Mouse (Mus musculus): ENCODE results near the gene Cers2.

Cers2 gene

DNA sequence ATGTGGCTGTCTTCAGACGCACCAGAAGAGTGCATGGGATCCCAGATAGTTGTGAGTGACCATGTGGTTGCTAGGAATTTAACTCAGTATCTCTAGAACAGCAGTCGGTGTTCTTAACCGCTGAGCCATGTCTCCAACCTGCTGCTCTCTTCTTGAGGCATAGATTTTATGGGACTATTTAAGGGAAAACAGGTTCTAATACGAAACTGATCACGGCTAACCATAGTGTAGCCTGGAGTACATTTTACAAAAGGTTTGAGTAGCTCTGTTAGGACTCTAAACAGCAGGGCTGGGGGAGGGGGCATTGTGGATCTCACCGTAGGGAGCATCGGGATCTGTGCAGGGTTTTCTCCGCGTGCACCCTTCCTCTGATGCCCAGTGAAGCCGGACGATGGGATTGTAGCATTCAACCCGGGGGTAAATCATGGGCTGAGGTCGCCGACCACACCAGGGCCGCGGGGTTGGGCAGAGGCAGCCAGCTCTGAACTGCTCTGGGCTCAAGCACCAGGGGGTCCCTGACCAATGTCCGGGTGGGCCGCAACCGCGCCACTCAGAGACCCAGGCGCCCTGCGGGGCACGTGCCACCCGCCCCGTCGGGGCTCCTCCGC, at the start of gene Cers2:
Gene Cers2, plus strand, starts transcription at position 306 of the 608 bp plus-strand sequence.
- DNase-seq (ENCODE audit: low spot score in 2 of 2) = no peak

DNA sequence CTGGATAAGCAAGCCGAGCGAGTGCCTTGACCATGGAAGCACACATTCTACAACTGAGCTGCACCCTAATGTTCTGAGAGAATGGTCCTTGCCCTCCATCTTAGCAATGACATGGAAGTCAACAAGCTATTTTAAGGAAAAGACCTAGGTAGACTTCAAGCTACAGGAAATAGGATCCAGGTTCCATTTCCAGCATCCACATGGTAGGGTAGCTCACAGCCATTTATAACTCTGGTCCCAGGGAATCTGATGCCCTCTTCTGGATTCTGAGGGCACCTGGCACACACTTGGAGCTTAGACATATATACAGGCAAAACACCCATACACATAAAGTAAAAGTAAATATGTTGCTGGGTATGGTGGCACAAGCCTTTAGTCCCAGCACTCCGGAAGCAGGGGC, 48.5 kb upstream of the Cers2 start:
- no peak for DNase-seq (ENCODE audit: low spot score in 2 of 2)

DNA sequence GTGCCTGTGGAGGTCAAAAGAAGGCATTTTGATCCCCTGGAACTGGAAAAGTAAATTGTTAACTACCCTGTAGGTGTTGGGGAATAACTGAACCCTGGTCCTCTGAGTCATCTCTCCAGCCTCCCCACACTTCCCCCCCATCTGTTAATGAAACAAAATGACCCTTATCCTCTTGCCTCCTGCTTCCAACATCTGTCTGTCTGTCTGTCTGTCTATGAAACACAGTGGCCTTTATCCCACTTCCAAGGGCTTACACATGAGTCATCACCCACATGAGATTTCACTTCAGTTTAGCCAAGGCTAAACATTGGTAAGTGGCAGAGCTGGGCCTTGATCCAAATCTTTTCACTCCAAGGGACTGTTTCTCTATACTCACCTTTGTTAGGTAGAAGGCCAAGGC, 46.7 kb upstream of the Cers2 start:
- DNase-seq (ENCODE audit: low spot score in 2 of 2) = no peak

- no peak for DNase-seq (ENCODE audit: low spot score in 2 of 2)
These were observed 44.8 kb upstream of the Cers2 start for GRCm38 (mm10) chr3:95269789-95270188.

DNA sequence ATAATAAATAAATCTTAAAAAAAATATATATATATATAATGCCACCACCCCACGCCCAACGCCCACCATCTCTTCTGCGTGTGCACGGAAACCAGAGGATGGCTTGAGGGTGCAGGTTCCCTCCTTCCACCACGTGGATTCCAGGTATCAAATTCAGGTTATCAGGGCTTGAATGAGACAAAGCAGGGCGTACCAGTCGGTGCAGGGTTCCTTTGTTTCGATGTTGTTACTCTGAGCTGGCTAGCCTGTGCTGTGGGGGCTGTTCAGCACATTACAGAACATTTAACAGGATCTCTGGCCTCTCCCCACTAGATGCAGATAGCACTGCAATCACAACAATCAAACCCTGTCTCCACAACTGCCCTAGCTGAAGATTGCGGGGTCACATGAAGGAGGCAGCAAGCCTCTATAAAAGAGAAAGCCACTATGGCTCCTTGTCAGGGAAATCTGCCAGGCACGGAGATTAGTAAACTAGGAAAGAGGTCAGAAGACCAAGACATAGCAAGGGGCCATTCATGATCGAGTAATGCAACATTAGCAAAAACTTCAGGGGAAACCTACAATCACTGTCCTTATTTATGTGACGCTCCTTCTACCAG, 43.7 kb upstream of the Cers2 start:
- no peak for DNase-seq (ENCODE audit: low spot score in 2 of 2)

DNA sequence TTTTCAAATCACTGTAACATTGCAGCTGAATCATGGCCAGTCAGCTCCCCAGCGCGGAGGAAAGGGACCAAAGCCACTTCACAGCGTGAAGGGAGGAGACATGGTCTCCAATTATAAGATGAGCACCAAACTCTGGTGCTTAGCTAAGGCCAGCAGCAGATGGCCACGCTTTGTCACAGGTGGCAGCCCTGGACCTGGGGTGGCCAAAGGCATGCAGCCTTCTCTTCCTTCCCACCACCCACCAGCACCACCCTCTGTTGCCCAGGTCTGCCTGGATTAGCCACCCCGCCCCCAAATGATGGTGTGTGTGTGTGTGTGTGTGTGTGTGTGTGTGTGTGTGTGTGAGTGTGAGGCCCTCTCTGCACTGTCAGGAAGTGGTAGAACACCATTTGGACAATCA, 41.1 kb upstream of the Cers2 start:
- no peak for DNase-seq (ENCODE audit: low spot score in 2 of 2)

GRCm38 (mm10) chr3:95274453-95274852, 40.1 kb upstream of the Cers2 start:
- DNase-seq (ENCODE audit: low spot score in 2 of 2) = no peak

DNA sequence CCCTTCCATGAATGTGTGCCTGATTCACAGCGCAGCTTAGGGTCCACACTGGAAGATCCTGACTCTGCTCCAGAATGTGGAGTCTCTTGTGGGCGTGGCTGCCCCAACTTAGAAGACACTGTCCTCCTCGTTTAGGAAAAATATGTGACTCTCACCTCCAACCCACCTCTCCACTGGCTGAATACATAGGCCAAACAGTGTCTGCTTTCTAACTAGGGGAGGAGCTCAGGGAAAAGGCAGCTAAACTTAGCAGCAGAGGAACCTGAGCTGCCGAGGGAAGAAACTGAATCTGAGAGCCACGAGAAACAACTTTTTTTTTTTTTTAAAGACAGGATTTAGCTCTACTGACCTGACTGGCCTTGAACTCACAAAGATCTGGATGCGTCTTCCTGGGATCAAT, 39.4 kb upstream of the Cers2 start:
- DNase-seq (ENCODE audit: low spot score in 2 of 2) = no peak

- DNase-seq (ENCODE audit: low spot score in 2 of 2) = no peak
These were observed 38.1 kb upstream of the Cers2 start for GRCm38 (mm10) chr3:95276428-95276934.

DNA sequence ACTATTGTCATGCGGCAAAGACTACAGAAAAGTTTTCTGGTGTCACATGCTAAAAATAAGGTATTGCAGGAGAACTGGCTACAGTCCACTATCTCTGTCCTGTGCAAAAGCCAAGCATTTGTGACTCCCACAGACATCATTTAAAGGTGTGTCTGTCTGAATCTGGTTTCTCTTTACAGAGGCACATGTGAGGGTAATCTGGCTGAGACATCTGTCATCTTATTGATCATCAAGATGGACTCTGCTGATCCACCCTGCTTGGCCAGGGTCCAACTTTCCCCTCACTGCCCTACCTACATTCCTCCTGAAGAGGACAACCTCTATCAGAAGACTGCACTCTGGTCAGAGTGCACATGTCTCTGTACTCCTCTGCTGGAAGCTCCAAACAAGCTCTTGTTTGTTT, 37.4 kb upstream of the Cers2 start:
- no peak for DNase-seq (ENCODE audit: low spot score in 2 of 2)

- DNase-seq (ENCODE audit: low spot score in 2 of 2) = peak in 1 of 2 experiments; percentile 36
These were observed 33.8 kb upstream of the Cers2 start for GRCm38 (mm10) chr3:95280747-95281146.

GRCm38 (mm10) chr3:95281216-95282126, 33.1 kb upstream of the Cers2 start, which contains the start of the genes Mindy1 and Prune1:
Mindy1 (plus strand) TSS chr3:95281345.
Prune1 (minus strand) TSS chr3:95282076.
- peak; percentile 99 to 100 for DNase-seq (ENCODE audit: low spot score in 2 of 2)

GRCm38 (mm10) chr3:95282381-95282864, 32.2 kb upstream of the Cers2 start:
- DNase-seq (ENCODE audit: low spot score in 2 of 2) = peak; percentile 76 to 83

- peak; percentile 69 to 75 for DNase-seq (ENCODE audit: low spot score in 2 of 2)
These were observed 31.6 kb upstream of the Cers2 start for GRCm38 (mm10) chr3:95282865-95283588.

DNA sequence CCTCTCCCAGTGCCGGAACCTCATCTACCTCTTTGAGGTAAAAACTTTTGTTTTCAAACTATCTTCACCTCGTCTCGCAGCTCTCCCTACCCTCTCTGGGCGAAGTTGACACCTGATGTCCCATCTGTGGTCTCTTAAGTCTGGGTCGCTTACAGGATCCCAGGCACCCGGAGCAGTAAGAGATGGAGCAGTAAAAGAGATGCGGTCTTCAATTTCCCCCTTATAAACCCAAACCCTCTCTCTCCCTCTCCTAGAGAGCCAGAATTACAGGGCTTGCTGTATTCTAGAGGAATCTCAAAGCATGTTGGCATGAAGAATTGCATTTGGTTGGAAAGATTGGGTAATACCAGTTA, 31.0 kb upstream of the Cers2 start:
- DNase-seq (ENCODE audit: low spot score in 2 of 2) = no peak

DNA sequence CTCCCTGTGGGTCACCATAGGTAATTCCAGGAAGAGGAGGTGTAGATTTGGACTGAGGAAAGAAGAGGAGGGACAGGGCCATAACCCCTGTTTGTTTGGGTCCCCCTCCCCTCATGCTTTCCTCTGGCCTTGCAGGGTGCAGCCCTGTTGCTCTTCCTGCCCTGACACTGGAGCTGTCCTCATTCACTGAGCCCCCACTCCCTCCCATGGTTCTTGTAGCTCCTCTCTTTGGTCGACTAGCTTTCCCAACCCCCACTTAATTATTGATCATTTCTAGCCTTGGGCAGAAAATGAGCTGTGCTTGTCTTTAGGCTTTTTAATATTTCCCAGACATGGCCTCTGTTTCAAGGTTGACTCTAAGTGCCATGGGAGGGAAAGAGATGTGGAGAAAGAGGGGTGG, 30.5 kb upstream of the Cers2 start:
- no peak for DNase-seq (ENCODE audit: low spot score in 2 of 2)

GRCm38 (mm10) chr3:95284501-95285281, 29.9 kb upstream of the Cers2 start:
- no peak for DNase-seq (ENCODE audit: low spot score in 2 of 2)

DNA sequence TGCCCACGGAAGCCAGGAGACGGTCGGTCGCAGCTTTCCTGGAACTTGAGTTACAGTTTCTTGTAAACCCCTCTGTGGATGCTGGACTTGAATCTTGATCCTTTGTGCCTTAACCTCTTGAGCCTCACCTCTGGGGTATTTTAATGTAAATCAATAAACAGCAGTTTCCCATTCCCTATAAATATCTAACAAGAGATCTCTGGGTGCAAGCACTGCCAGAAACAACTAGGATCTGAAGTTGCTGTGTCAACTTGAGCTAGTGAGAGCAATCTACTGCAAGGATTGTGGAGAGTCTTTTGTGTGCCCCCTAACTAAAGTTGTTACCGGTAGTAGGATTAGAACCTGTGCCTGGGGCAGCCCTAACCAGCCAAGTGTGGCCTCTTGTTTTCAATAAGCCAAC, 29.2 kb upstream of the Cers2 start:
- no peak for DNase-seq (ENCODE audit: low spot score in 2 of 2)

GRCm38 (mm10) chr3:95286011-95286410, 28.6 kb upstream of the Cers2 start:
- no peak for DNase-seq (ENCODE audit: low spot score in 2 of 2)

DNA sequence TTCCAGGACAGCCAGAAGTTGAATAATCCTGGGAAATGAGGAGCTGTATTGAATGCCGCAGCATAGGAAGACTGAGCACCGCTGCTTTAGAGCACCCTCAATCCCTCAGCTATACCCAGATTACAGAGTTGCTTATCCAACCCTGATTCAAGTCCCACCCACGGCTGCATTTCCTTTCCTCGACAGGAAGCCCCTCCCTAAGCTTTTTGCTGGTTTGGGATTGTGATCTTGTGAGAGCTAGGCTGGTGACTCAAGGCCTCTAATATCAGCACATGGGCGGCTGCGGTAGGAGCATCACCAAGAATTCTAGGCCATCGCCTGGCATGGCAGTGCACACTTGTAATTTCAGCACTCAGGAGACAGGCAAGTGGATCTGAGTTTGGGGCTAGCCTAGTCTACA, 28.1 kb upstream of the Cers2 start:
- DNase-seq (ENCODE audit: low spot score in 2 of 2) = no peak

- DNase-seq (ENCODE audit: low spot score in 2 of 2) = no peak
These were observed 27.1 kb upstream of the Cers2 start for GRCm38 (mm10) chr3:95287541-95287940.
